Mouse (Mus musculus) forebrain, embryonic 12.5 days (tissue): ENCODE data around the gene Brd1. TPM values are rescaled to one million over a fixed set of nuclear protein-coding genes. Genes with fewer than 3 reads are reported as not detected.

Source experiments
- ATAC-seq: fragments of 200-750 bp; cut with Nextera tagmentation; 2 replicates; pipeline ENCODE4 v1.8.0; 2017; ENCODE audit warnings: moderate TSS enrichment; ENCODE audit not compliant: low FRiP score
- H3K27ac ChIP-seq: fragments of 300-500 bp; sonication (generic); 2 replicates; pipeline ENCODE4 v1.5.1; 2016; ENCODE audit warnings: mild to moderate bottlenecking
- H3K27me3 ChIP-seq: fragments of 300-500 bp; sonication (generic); 2 replicates; pipeline ENCODE4 v1.6.1; 2016; ENCODE audit warnings: mild to moderate bottlenecking
- H3K36me3 ChIP-seq: fragments of 300-500 bp; sonication (generic); replicated peaks from 2 replicates; pipeline ENCODE4 v1.6.1; 2016; ENCODE audit warnings: mild to moderate bottlenecking
- H3K4me1 ChIP-seq: fragments of 300-500 bp; sonication (generic); 2 replicates; pipeline ENCODE4 v1.6.1; 2016
- H3K4me2 ChIP-seq: fragments of 300-500 bp; sonication (generic); 2 replicates; pipeline ENCODE4 v1.6.1; 2016; ENCODE audit warnings: mild to moderate bottlenecking, moderate library complexity
- H3K4me3 ChIP-seq: fragments of 300-500 bp; sonication (generic); replicated peaks from 2 replicates; pipeline ENCODE4 v1.5.1; 2016; ENCODE audit warnings: mild to moderate bottlenecking
- H3K9ac ChIP-seq: fragments of 300-500 bp; sonication (generic); 2 replicates; pipeline ENCODE4 v1.6.1; 2016; ENCODE audit warnings: mild to moderate bottlenecking
- H3K9me3 ChIP-seq: fragments of 300-500 bp; sonication (generic); 2 replicates; pipeline ENCODE4 v1.6.1; 2016
- WGBS: fragments of 180-500 bp; shearing (Covaris S2); methylation state at CpG from one replicate; pipeline ENCODE4 v1.1.7; 2016; 5-methylcytosine and 5-hydroxymethylcytosine counted together
- polyA plus RNA-seq: library from polyadenylated mRNA; unstranded; fragments of >200 nt; fragmentation: Nextera tagmentation; extraction: Ambion mirVana; gene quantifications from 2 replicates; pipeline ENCODE4 v1.2.1, GENCODE M21; 2016

Gene Brd1
- polyA plus RNA-seq, 1 experiment from 2014 or later: 30.0 TPM

- 95% methylated on average over 5 of the region's 5 CpGs for WGBS
- Histone ChIP-seq H3K9ac (no peak overlapping the region), H3K36me3 (peaks cover 97% of the 10 kb centered on the region)
Measured at GRCm38 (mm10) chr15:88699508-88699907, 34.5 kb downstream of the Brd1 start.

GRCm38 (mm10) chr15:88697586-88697985 is 36.4 kb downstream of the Brd1 start:
- no peak overlapping the region for H3K4me2 ChIP-seq
- 97% methylated on average over 5 of the region's 5 CpGs for WGBS
- H3K9ac ChIP-seq: no peak overlapping the region
- no peaks in the 10 kb centered on the region for H3K27me3 ChIP-seq
- no peak overlapping the region for H3K27ac ChIP-seq
- H3K36me3 ChIP-seq: peaks cover 97% of the 10 kb centered on the region
- no peak overlapping the region for H3K4me3 ChIP-seq
- peaks cover 5% of the 10 kb centered on the region; the same call in 1 of the 2 replicates for H3K4me1 ChIP-seq
- H3K9me3 ChIP-seq: no peaks in the 10 kb centered on the region
- no peak for ATAC-seq

More at GRCm38 (mm10) chr15:88699508-88699907, 34.5 kb downstream of the Brd1 start:
- Histone ChIP-seq H3K27ac (no peak overlapping the region), H3K4me3 (no peak overlapping the region), H3K4me1 (peaks cover 2% of the 10 kb centered on the region; the same call in 1 of the 2 replicates), H3K9me3 (no peaks in the 10 kb centered on the region), H3K4me2 (no peak overlapping the region), H3K27me3 (no peaks in the 10 kb centered on the region)
- no peak for ATAC-seq

GRCm38 (mm10) chr15:88696055-88696454 is 38.0 kb downstream of the Brd1 start:
- Histone ChIP-seq H3K27me3 (no peaks in the 10 kb centered on the region), H3K9ac (no peak overlapping the region), H3K9me3 (no peaks in the 10 kb centered on the region), H3K36me3 (peaks cover 97% of the 10 kb centered on the region), H3K4me3 (no peak overlapping the region), H3K27ac (no peak overlapping the region), H3K4me1 (peaks cover 5% of the 10 kb centered on the region; the same call in 1 of the 2 replicates), H3K4me2 (no peak overlapping the region)
- ATAC-seq: no peak
- WGBS: 93% methylated on average over 7 of the region's 7 CpGs

- no peaks in the 10 kb centered on the region for H3K27me3 ChIP-seq
- peaks cover 97% of the 10 kb centered on the region for H3K36me3 ChIP-seq
- H3K27ac ChIP-seq: no peak overlapping the region
- 86% methylated on average over 5 of the region's 5 CpGs for WGBS
- no peak for ATAC-seq
- H3K9me3 ChIP-seq: no peaks in the 10 kb centered on the region
- H3K9ac ChIP-seq: no peak overlapping the region
- no peak overlapping the region for H3K4me2 ChIP-seq
- H3K4me3 ChIP-seq: no peak overlapping the region
- H3K4me1 ChIP-seq: peaks cover 5% of the 10 kb centered on the region; the same call in 1 of the 2 replicates
Measured at GRCm38 (mm10) chr15:88694033-88694432, 40.0 kb downstream of the Brd1 start.

- Histone ChIP-seq H3K9me3 (no peaks in the 10 kb centered on the region), H3K36me3 (peaks cover 96% of the 10 kb centered on the region)
Measured at GRCm38 (mm10) chr15:88692720-88693119, 41.3 kb downstream of the Brd1 start.

GRCm38 (mm10) chr15:88691129-88691528 is 42.9 kb downstream of the Brd1 start:
- Histone ChIP-seq H3K27ac (no peak overlapping the region), H3K9me3 (no peaks in the 10 kb centered on the region), H3K27me3 (no peaks in the 10 kb centered on the region), H3K36me3 (peaks cover 92% of the 10 kb centered on the region), H3K9ac (no peak overlapping the region), H3K4me2 (no peak overlapping the region), H3K4me3 (no peak overlapping the region), H3K4me1 (peaks cover 5% of the 10 kb centered on the region; the same call in 1 of the 2 replicates)
- 94% methylated on average over 12 of the region's 12 CpGs for WGBS
- ATAC-seq: no peak

More at GRCm38 (mm10) chr15:88692720-88693119, 41.3 kb downstream of the Brd1 start:
- no peak overlapping the region for H3K27ac ChIP-seq
- 87% methylated on average over 9 of the region's 9 CpGs for WGBS
- H3K9ac ChIP-seq: no peak overlapping the region
- H3K4me1 ChIP-seq: peaks cover 5% of the 10 kb centered on the region; the same call in 1 of the 2 replicates
- no peaks in the 10 kb centered on the region for H3K27me3 ChIP-seq
- no peak overlapping the region for H3K4me3 ChIP-seq
- ATAC-seq: no peak
- H3K4me2 ChIP-seq: no peak overlapping the region

- WGBS: 95% methylated on average over 10 of the region's 10 CpGs
- Histone ChIP-seq H3K4me3 (no peak overlapping the region), H3K9me3 (no peaks in the 10 kb centered on the region), H3K9ac (no peak overlapping the region), H3K4me1 (no peaks in the 10 kb centered on the region), H3K4me2 (no peak overlapping the region), H3K27ac (no peak overlapping the region), H3K27me3 (no peaks in the 10 kb centered on the region), H3K36me3 (peaks cover 80% of the 10 kb centered on the region)
- no peak for ATAC-seq
Measured at GRCm38 (mm10) chr15:88688120-88688519, 45.9 kb downstream of the Brd1 start.

GRCm38 (mm10) chr15:88686725-88687124 is 47.3 kb downstream of the Brd1 start:
- WGBS: 91% methylated on average over 5 of the region's 5 CpGs
- H3K4me2 ChIP-seq: no peak overlapping the region
- H3K4me1 ChIP-seq: no peaks in the 10 kb centered on the region
- no peaks in the 10 kb centered on the region for H3K27me3 ChIP-seq
- ATAC-seq: no peak
- peaks cover 68% of the 10 kb centered on the region for H3K36me3 ChIP-seq
- no peak overlapping the region for H3K4me3 ChIP-seq
- H3K9ac ChIP-seq: no peak overlapping the region
- no peak overlapping the region for H3K27ac ChIP-seq
- H3K9me3 ChIP-seq: no peaks in the 10 kb centered on the region

GRCm38 (mm10) chr15:88684039-88684438 is 50.0 kb downstream of the Brd1 start:
- ATAC-seq: no peak
- peaks cover 41% of the 10 kb centered on the region for H3K36me3 ChIP-seq

GRCm38 (mm10) chr15:88680931-88681330 is 53.1 kb downstream of the Brd1 start:
- H3K4me1 ChIP-seq: no peaks in the 10 kb centered on the region
- ATAC-seq: no peak
- 88% methylated on average over 5 of the region's 5 CpGs for WGBS

More at GRCm38 (mm10) chr15:88684039-88684438, 50.0 kb downstream of the Brd1 start:
- Histone ChIP-seq H3K27me3 (no peaks in the 10 kb centered on the region), H3K4me2 (no peak overlapping the region), H3K4me3 (no peak overlapping the region), H3K27ac (no peak overlapping the region), H3K4me1 (no peaks in the 10 kb centered on the region), H3K9me3 (no peaks in the 10 kb centered on the region), H3K9ac (no peak overlapping the region)
- 96% methylated on average over 6 of the region's 6 CpGs for WGBS

GRCm38 (mm10) chr15:88677568-88677967 is 56.5 kb downstream of the Brd1 start:
- Histone ChIP-seq H3K27me3 (no peaks in the 10 kb centered on the region), H3K4me2 (no peak overlapping the region), H3K9me3 (no peaks in the 10 kb centered on the region), H3K4me3 (no peak overlapping the region), H3K4me1 (no peaks in the 10 kb centered on the region), H3K9ac (no peak overlapping the region), H3K36me3 (no peaks in the 10 kb centered on the region), H3K27ac (no peak overlapping the region)
- no peak for ATAC-seq
- 86% methylated on average over 5 of the region's 5 CpGs for WGBS

More at GRCm38 (mm10) chr15:88680931-88681330, 53.1 kb downstream of the Brd1 start:
- H3K4me2 ChIP-seq: no peak overlapping the region
- no peaks in the 10 kb centered on the region for H3K27me3 ChIP-seq
- H3K27ac ChIP-seq: no peak overlapping the region
- H3K4me3 ChIP-seq: no peak overlapping the region
- no peak overlapping the region for H3K9ac ChIP-seq
- H3K9me3 ChIP-seq: no peaks in the 10 kb centered on the region
- peaks cover 17% of the 10 kb centered on the region; the same call in 1 of the 2 replicates for H3K36me3 ChIP-seq

- 78% methylated on average over 5 of the region's 5 CpGs for WGBS
Measured at GRCm38 (mm10) chr15:88675998-88676397, 58.0 kb downstream of the Brd1 start.

GRCm38 (mm10) chr15:88668693-88669092 is 65.3 kb downstream of the Brd1 start:
- H3K9ac ChIP-seq: no peak overlapping the region
- H3K4me3 ChIP-seq: no peak overlapping the region
- no peak for ATAC-seq
- WGBS: 84% methylated on average over 2 of the region's 2 CpGs
- no peaks in the 10 kb centered on the region for H3K9me3 ChIP-seq
- H3K4me2 ChIP-seq: no peak overlapping the region
- H3K36me3 ChIP-seq: no peaks in the 10 kb centered on the region
- H3K27me3 ChIP-seq: no peaks in the 10 kb centered on the region
- no peaks in the 10 kb centered on the region for H3K4me1 ChIP-seq
- no peak overlapping the region for H3K27ac ChIP-seq

More at GRCm38 (mm10) chr15:88675998-88676397, 58.0 kb downstream of the Brd1 start:
- no peak overlapping the region for H3K4me2 ChIP-seq
- no peaks in the 10 kb centered on the region for H3K36me3 ChIP-seq
- no peak for ATAC-seq
- no peak overlapping the region for H3K9ac ChIP-seq
- H3K4me1 ChIP-seq: no peaks in the 10 kb centered on the region
- H3K27ac ChIP-seq: no peak overlapping the region
- H3K27me3 ChIP-seq: no peaks in the 10 kb centered on the region
- no peaks in the 10 kb centered on the region for H3K9me3 ChIP-seq
- no peak overlapping the region for H3K4me3 ChIP-seq
